Mouse (Mus musculus) heart, postnatal 0 days (tissue): ENCODE measurements at regions not wholly inside any gene's neighbourhood (a gene's known extent, or its start where the extent isn't known, plus 50 kb on each side); places are given as distances from the start of the nearest gene placed in this dataset.

Experiments
- CTCF ChIP-seq: IDR thresholded peaks from 2 replicates; pipeline ENCODE4 v1.5.1; 2016; ENCODE audit warnings: antibody characterized with exemption, control low read depth, low read depth
- EP300 ChIP-seq: IDR thresholded peaks from 2 replicates; pipeline ENCODE4 v1.6.1; 2016; ENCODE audit warnings: antibody characterized with exemption, low read depth

- no peak for TF ChIP-seq CTCF
- TF ChIP-seq EP300: no peak
Observed at GRCm38 (mm10) chr11:25473682-25474365, 736.7 kb downstream of the 5730522E02Rik start.
